In genomic region chr13:32312663-32313062, GRCm38 (mm10) we compare ENCODE assay signal across 8 mouse cellular contexts. TPM values are rescaled to one million over a fixed set of nuclear protein-coding genes. Genes with fewer than 3 reads are reported as not detected.
DNase-seq lines count a peak whose midpoint lies in the region; ATAC-seq and TF ChIP-seq lines count a peak whose summit lies in the region.
"Had no signal": no experiment of that assay in that cellular context is flagged by ENCODE, and none has a peak within 500 bp of the region (broad histone marks: within the 10 kb centered on the region; RNA-seq: fewer than 3 reads in every experiment).

No protein-coding gene starts in this region.

- no peaks in the 10 kb centered on the region for H3K36me3 ChIP-seq in liver, postnatal 0 days (replicated peaks; ENCODE audit: insufficient read depth, low read length)
- H3K36me3 ChIP-seq: heart, embryonic 15.5 days had no signal

- H3K4me3 ChIP-seq in liver, postnatal 0 days (ENCODE audit: low read depth, low read length) = no peak overlapping the region
- H3K4me3 ChIP-seq: heart, embryonic 15.5 days had no signal

- H3K4me2 ChIP-seq in liver, postnatal 0 days (ENCODE audit: low read depth, low read length) = no peak overlapping the region
- H3K4me2 ChIP-seq: heart, embryonic 15.5 days had no signal

- DNase-seq in ovary, adult 18-20 months (ENCODE audit: low spot score) = peak; percentile 2
- DNase-seq in ovary, postnatal 10 days (ENCODE audit: low spot score) = no peak
- peak; percentile 58 for DNase-seq in ZHBTc4 (ENCODE audit: low read depth, low spot score)
- DNase-seq in embryo, embryonic 11 days = peak; percentile 64
- peak; percentile 56 for DNase-seq in liver, postnatal 0 days
- peak; percentile 8 to 12 for DNase-seq in right cerebral cortex, postnatal 36 days (ENCODE audit: low spot score in 2 of 2)

- no peak overlapping the region for H3K27ac ChIP-seq in liver, postnatal 0 days (ENCODE audit: low read depth)
- H3K27ac ChIP-seq: heart, embryonic 15.5 days had no signal

- no peak for TF ChIP-seq EP300 in liver, postnatal 0 days (IDR thresholded peaks at IDR 0.05; ENCODE audit: low read depth)

- WGBS in liver, postnatal 0 days (ENCODE audit: insufficient replicate concordance) = 51% methylated on average over 3 of the region's 3 CpGs

- no peaks in the 10 kb centered on the region for H3K9me3 ChIP-seq in liver, postnatal 0 days (ENCODE audit: low read length)
- H3K9me3 ChIP-seq: heart, embryonic 15.5 days had no signal

- H3K9ac ChIP-seq in liver, postnatal 0 days (replicated peaks) = no peak overlapping the region
- H3K9ac ChIP-seq: heart, embryonic 15.5 days had no signal

- TF ChIP-seq CTCF in liver, postnatal 0 days (IDR thresholded peaks at IDR 0.05; ENCODE audit: low read depth) = peak; percentile 89

- no peaks in the 10 kb centered on the region for H3K27me3 ChIP-seq in liver, postnatal 0 days (ENCODE audit: insufficient read depth, low read length)
- H3K27me3 ChIP-seq: heart, embryonic 15.5 days had no signal

- peak; percentile 78 to 80; a peak in 3 of 4 replicates for ATAC-seq in hematopoietic stem cell, adult 5-6 weeks (replicated peaks in 1 of 2; ENCODE audit: insufficient read depth in 1 of 2, low FRiP score in 2 of 2, low TSS enrichment in 1 of 2, low read depth in 1 of 2, poor library complexity in 2 of 2, severe bottlenecking in 2 of 2)
- ATAC-seq in liver, postnatal 0 days = peak; percentile 67

- H3K4me1 ChIP-seq in liver, postnatal 0 days (ENCODE audit: insufficient read depth) = no peaks in the 10 kb centered on the region
- H3K4me1 ChIP-seq: heart, embryonic 15.5 days had no signal

RNA-seq across cellular contexts. Expression of gene Gmds, which starts 25.9 kb away (rescaled TPM):
- 28.5 and 31.9 TPM in 2 replicates for total RNA-seq in hematopoietic stem cell, adult 5-6 weeks (2017)
- polyA plus RNA-seq in liver, postnatal 0 days (2015; fragmentation: Nextera tagmentation; extraction: Ambion mirVana) = 4.4 and 4.9 TPM in 2 replicates
